Mouse (Mus musculus) frontal cortex, postnatal 14 days (tissue): ENCODE results near the gene Ewsr1.
A peak's percentile ranks its signal among the peaks of the same experiment; 100 is the strongest.

ENCODE experiments used
- DNase-seq, 2 experiments: peaks; one replicate each; pipeline ENCODE4 v3.0.0; 2022; ENCODE audit warnings: low spot score in 2 of 2

Ewsr1 gene

GRCm38 (mm10) chr11:5098736-5099542, at the start of gene Ewsr1, which contains the start of gene Rhbdd3:
TSS of gene Ewsr1 (minus strand) at chr11:5099266.
TSS of gene Rhbdd3 (plus strand) at chr11:5098926.
- DNase-seq: peak; percentile 95 to 96

DNA sequence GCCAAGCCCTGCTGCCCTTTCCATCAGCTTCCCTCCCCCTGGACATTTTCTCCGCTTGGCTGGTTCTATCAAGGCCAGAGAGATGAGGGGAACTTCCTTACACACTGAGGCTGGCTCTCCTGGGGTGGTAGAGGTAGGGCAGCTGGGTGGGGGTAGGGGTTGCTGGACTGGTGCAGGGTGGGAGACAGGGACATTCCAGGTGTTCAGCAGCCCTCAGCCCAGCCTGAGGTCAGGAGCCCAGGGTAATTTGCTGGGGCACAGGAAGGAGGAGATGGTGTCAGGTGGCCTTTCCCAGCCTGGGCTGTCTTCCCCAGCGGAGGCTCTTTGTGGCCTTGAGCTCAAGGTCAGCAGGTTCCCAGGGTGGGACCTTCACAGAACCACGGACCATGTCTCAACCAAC, 46.5 kb upstream of the Ewsr1 start:
- DNase-seq: no peak

- no peak for DNase-seq
These were observed 42.9 kb upstream of the Ewsr1 start for GRCm38 (mm10) chr11:5141965-5142364.

- DNase-seq: no peak
These were observed 42.2 kb upstream of the Ewsr1 start for GRCm38 (mm10) chr11:5141252-5141651.

GRCm38 (mm10) chr11:5140619-5141018, 41.6 kb upstream of the Ewsr1 start:
- no peak for DNase-seq

DNA sequence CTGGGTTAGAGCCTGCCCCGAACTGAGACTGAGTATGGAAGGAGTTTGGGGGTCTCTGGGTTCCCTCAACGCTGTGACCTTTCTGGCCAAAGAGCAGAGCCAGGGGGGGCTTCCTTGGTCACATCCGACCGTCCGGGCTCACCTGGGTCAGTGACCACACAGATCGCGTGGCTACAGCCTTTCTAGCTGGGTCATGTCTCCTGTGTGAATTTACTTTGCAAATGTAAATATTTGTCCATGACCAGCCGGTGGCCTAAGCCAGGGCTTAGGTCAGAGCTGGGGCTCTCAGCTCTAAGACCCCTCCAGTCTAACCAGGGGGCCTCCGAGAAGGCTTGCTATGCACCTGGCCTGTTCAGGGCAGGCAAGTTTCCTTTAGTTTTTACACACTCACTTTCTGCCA, 40.3 kb upstream of the Ewsr1 start:
- no peak for DNase-seq

DNA sequence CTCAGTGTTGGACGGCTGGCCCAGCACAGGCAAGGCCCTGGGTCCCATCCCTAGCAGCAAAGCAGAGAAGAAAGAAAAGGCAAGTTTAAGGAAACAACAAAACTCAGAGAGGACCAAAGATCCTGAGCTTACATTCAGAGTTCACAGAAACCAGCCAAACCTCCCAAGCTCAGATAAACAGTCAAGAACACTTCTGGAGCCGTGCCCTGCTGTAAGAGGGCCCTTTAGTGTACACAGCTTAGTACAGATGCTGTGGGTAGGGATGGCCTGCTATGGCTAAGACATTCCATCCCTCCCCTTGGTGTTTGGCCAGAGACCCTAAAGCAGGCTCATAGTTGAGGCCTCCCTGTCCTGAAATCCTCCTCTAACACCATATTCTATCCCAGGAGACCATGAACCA, 39.6 kb upstream of the Ewsr1 start:
- no peak for DNase-seq

DNA sequence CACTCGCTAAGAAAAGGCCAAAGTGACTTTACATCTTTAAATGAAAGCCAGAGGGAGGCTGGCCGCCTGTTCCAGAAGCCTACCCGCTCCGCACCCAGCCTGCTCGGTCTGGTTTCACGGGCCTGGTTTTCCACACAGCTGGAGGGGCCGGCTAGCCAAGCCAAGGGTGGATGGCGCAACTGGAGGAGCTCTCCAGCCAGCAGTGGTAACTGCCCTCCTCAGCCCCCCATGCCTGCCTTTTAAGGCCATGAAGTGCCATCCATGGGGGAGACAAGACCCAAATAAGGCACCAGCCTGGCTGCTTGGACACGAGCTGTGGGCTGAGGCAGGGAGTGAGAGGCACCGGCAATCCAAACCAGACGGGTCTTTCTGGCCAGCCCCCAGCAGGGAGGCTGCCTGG, 36.8 kb upstream of the Ewsr1 start:
- no peak for DNase-seq

DNA sequence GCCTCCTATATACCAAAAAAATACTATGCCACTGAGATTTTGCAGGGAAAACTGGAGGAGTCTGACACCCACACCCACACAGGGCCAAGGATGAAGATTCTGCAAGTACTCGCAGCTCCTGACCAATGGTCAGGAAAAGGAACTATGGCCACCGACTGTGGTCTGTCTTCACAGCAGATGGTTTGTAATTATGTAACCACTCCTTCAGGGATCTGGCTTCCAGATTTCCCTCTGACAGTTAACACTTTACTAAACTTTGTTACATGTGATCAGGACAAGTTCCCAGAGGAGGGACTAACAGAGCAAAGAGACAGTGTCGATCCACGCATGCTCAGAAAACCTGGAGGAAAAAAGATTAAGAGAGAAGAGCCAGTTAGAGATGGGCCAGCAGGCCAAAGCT, 33.7 kb upstream of the Ewsr1 start:
- DNase-seq: no peak

- DNase-seq: no peak
These were observed 31.1 kb upstream of the Ewsr1 start for GRCm38 (mm10) chr11:5130111-5130665.

DNA sequence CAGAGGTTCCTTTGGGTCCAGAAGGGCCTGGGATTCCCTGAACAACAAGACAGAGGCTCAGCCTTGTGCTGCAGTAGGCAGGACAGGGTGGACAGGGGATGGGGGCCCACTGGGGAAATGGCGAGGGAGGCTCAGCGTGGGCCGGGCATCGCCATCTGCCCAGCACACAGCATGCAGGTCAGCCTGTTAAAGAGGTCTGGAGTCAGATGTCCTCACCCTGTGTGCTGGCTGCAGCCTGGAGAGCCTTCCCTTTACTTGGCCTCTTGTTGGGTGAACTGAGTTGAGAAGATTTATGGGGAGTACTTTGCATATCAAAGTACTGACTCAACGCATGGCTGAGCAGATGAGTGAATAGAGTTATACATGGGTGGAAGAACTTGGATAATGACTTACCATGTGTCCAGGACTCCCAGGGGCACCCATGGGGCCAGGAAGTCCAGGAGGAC, 30.0 kb upstream of the Ewsr1 start:
- no peak for DNase-seq

- no peak for DNase-seq
These were observed 26.6 kb upstream of the Ewsr1 start for GRCm38 (mm10) chr11:5125713-5126112.

- peak; percentile 78 to 82 for DNase-seq
These were observed 16.0 kb upstream of the Ewsr1 start for GRCm38 (mm10) chr11:5114931-5115581.

GRCm38 (mm10) chr11:5113645-5114044, 14.6 kb upstream of the Ewsr1 start:
- DNase-seq: no peak

- DNase-seq: no peak
These were observed 10.4 kb upstream of the Ewsr1 start for GRCm38 (mm10) chr11:5109441-5109840.

GRCm38 (mm10) chr11:5103986-5104509, 5.0 kb upstream of the Ewsr1 start:
- no peak for DNase-seq

- no peak for DNase-seq
These were observed 3.3 kb upstream of the Ewsr1 start for GRCm38 (mm10) chr11:5102384-5102783.

GRCm38 (mm10) chr11:5101641-5102040, 2.6 kb upstream of the Ewsr1 start:
- DNase-seq: no peak

DNA sequence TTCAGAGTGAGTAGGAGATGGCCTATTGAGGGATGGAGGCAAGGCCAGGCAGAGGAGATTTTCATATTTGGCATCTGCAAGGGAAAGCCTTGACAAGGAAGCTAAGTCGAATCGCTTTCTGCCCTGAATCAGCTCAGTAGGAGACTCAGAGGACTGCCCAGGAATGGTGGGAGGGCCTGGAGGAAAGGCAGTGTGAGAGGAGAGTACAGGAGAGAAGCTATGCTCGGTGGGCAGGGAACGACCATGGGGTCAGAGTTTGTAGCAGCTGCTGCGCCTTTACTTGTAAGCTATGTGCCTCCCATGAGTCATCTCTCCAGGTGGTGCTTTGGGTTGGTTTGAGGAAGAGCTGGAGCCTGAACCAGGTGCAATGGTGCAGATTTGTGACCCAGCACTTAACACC, 1.7 kb upstream of the Ewsr1 start:
- no peak for DNase-seq

DNA sequence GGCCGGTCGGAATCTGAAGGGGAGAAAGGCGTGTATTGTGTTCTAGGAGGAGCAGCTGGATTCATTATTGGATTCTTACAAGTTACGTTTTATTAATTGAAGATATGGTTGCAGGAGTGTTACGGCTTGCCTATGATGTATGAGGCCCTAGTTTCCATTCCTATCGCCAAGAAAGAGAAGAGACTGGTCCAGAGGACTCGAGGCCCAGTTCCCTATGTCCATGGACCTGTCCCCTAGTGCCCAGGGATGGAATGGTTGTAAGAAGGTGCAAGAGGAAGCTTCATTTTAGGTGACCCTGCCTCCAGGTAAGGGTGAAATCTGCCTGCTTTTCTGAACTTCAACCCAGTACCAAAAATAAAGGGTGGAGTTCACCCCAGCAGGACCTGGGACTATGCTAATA, 1.2 kb upstream of the Ewsr1 start:
- DNase-seq: no peak

DNA sequence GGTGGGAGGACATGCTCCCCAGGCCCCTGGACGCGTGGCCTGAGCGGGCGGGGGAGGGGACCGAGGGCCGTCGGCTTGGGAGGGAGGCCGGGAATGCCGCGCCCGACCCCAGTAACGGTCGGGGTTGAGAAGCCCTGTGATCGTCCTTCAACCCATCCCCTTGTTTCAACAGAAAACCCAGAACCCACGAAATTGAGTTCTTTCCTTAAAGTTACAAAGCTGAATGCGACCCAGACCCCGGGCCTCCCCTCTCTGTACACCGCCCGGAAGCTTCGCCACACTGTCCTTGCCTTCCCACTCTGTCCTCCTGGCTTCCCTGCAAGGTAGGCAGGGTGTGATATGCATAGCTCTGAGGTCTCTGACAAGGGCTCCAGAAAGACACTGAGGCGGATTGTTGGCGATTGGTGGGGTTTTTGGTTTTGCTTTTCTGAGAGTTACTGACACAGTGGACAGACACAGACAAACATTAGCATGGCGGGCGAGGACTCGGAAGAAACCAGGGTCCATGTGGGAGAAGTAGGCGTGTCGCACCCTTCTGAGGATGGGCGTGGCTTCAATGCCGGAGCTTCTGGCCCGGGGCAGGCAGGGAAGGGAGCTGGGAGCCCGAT, 614 bp upstream of the Ewsr1 start:
- peak; percentile 70 to 73 for DNase-seq

DNA sequence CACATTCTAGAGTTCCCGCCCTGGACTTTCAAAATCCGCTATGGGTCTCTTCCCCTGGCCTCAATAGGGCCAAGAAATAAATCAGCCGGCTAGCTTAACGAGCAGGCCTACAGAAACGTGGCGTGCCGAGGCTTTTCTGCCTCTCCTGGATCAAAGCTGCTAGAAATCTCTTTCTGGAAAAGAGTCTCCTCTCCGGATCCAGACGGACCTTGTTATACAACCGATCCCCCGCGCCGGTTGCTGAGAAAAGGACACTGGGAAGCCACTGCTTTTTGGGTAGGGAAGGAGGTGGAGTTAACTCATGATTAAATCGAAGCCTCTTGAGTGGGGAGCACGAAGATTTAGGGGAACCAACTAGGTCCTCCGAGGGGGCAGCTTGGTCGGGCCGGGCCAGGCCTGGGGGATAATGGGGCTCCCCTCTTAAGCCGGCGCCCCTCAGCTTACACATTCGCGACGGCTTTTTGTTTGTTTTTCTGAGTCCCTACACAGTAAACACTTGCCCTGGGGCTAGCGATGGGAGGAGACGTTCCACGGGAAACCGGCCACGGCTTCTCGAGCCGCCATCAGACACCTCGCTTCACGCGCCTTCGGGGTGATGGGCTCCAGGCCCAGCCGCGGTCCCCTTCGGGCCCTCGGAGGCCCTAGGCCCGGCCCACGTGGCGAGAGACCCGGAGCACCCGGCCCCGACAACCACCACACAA, 881 bp downstream of the Ewsr1 start:
- peak in 1 of 2 experiments; percentile 53 for DNase-seq
